Mouse (Mus musculus): Measurements from ENCODE around the gene Cldn10. TPM values are rescaled to one million over a fixed set of nuclear protein-coding genes. Genes with fewer than 3 reads are reported as not detected.

Gene Cldn10
- total RNA-seq (2014; fragmentation: Nextera tagmentation) (not detected in 2 replicates), total RNA-seq (2017) (0.16 TPM in 1 of 2 replicates, not detected in the other), polyA plus RNA-seq (2012) (not detected in 2 replicates)

- H3K9me3 ChIP-seq (replicated peaks): no peaks in the 10 kb centered on the region
- H3K27me3 ChIP-seq (ENCODE audit: insufficient read depth, low read length): no peaks in the 10 kb centered on the region
- ATAC-seq (ENCODE audit: extremely low read depth, insufficient number of reproducible peaks, low FRiP score, poor library complexity, severe bottlenecking) (no peak), DNase-seq (ENCODE audit: low spot score) (no peak)
- no peak within 1 kb of the TSS for H3K4me3 ChIP-seq (ENCODE audit: low read depth, low read length)
- peaks cover 53% of the 10 kb centered on the region for H3K4me1 ChIP-seq (ENCODE audit: insufficient read depth, low read depth, low read length)
- no peak for TF ChIP-seq GATA1 (IDR thresholded peaks at IDR 0.05; ENCODE audit: borderline replicate concordance, low read length)
- TF ChIP-seq GATA2 (IDR thresholded peaks at IDR 0.05; ENCODE audit: borderline replicate concordance, low read depth, low read length): no peak
- no peak for TF ChIP-seq POLR2AphosphoS5 (IDR thresholded peaks at IDR 0.05; ENCODE audit: insufficient replicate concordance, low read depth, low read length)
- no peak for TF ChIP-seq TAL1 (conservative IDR thresholded peaks at IDR 0.05; ENCODE audit: low read depth, low read length)
- no peak for TF ChIP-seq CTCF (IDR thresholded peaks at IDR 0.05; ENCODE audit: low read depth, low read length)
- H3K36me3 ChIP-seq (replicated peaks): peaks cover 12% of the 10 kb centered on the region
Measured at GRCm38 (mm10) chr14:118787621-118788020, at the start of gene Cldn10. Cldn10 (plus strand) TSS chr14:118787908.

GRCm38 (mm10) chr14:118741780-118742179 is 45.9 kb upstream of the Cldn10 start:
- H3K9me3 ChIP-seq (replicated peaks): no peaks in the 10 kb centered on the region
- TF ChIP-seq TAL1 (conservative IDR thresholded peaks at IDR 0.05; ENCODE audit: low read depth, low read length): no peak
- no peak for TF ChIP-seq CTCF (IDR thresholded peaks at IDR 0.05; ENCODE audit: low read depth, low read length)
- TF ChIP-seq GATA1 (IDR thresholded peaks at IDR 0.05; ENCODE audit: borderline replicate concordance, low read length): no peak
- TF ChIP-seq GATA2 (IDR thresholded peaks at IDR 0.05; ENCODE audit: borderline replicate concordance, low read depth, low read length): no peak
- TF ChIP-seq POLR2AphosphoS5 (IDR thresholded peaks at IDR 0.05; ENCODE audit: insufficient replicate concordance, low read depth, low read length): no peak
- no peak overlapping the region for H3K4me3 ChIP-seq (ENCODE audit: low read depth, low read length)
- no peak for DNase-seq (ENCODE audit: low spot score)
- peaks cover 3% of the 10 kb centered on the region; the same call in 1 of the 2 replicates for H3K4me1 ChIP-seq (ENCODE audit: insufficient read depth, low read depth, low read length)
- peaks cover 20% of the 10 kb centered on the region for H3K27me3 ChIP-seq (ENCODE audit: insufficient read depth, low read length)
- ATAC-seq (ENCODE audit: extremely low read depth, insufficient number of reproducible peaks, low FRiP score, poor library complexity, severe bottlenecking): no peak
- no peaks in the 10 kb centered on the region for H3K36me3 ChIP-seq (replicated peaks)

- TF ChIP-seq POLR2AphosphoS5 (IDR thresholded peaks at IDR 0.05; ENCODE audit: insufficient replicate concordance, low read depth, low read length) (no peak), GATA1 (IDR thresholded peaks at IDR 0.05; ENCODE audit: borderline replicate concordance, low read length) (no peak), TAL1 (conservative IDR thresholded peaks at IDR 0.05; ENCODE audit: low read depth, low read length) (no peak), CTCF (IDR thresholded peaks at IDR 0.05; ENCODE audit: low read depth, low read length) (no peak), GATA2 (IDR thresholded peaks at IDR 0.05; ENCODE audit: borderline replicate concordance, low read depth, low read length) (no peak)
- H3K4me1 ChIP-seq (ENCODE audit: insufficient read depth, low read depth, low read length): peaks cover 2% of the 10 kb centered on the region; the same call in 1 of the 2 replicates
- H3K27me3 ChIP-seq (ENCODE audit: insufficient read depth, low read length): peaks cover 14% of the 10 kb centered on the region
- H3K4me3 ChIP-seq (ENCODE audit: low read depth, low read length): no peak overlapping the region
- ATAC-seq (ENCODE audit: extremely low read depth, insufficient number of reproducible peaks, low FRiP score, poor library complexity, severe bottlenecking): no peak
- H3K9me3 ChIP-seq (replicated peaks): no peaks in the 10 kb centered on the region
- no peak for DNase-seq (ENCODE audit: low spot score)
- H3K36me3 ChIP-seq (replicated peaks): no peaks in the 10 kb centered on the region
Measured at GRCm38 (mm10) chr14:118742862-118743261, 44.8 kb upstream of the Cldn10 start.

GRCm38 (mm10) chr14:118749068-118749467 is 38.6 kb upstream of the Cldn10 start:
- Histone ChIP-seq H3K36me3 (replicated peaks) (no peaks in the 10 kb centered on the region), H3K4me1 (ENCODE audit: insufficient read depth, low read depth, low read length) (peaks cover 28% of the 10 kb centered on the region), H3K9me3 (replicated peaks) (no peaks in the 10 kb centered on the region), H3K27me3 (ENCODE audit: insufficient read depth, low read length) (peaks cover 2% of the 10 kb centered on the region; the same call in 1 of the 2 replicates), H3K4me3 (ENCODE audit: low read depth, low read length) (no peak overlapping the region)
- DNase-seq (ENCODE audit: low spot score) (no peak), ATAC-seq (ENCODE audit: extremely low read depth, insufficient number of reproducible peaks, low FRiP score, poor library complexity, severe bottlenecking) (no peak)
- no peak for TF ChIP-seq GATA1 (IDR thresholded peaks at IDR 0.05; ENCODE audit: borderline replicate concordance, low read length)
- no peak for TF ChIP-seq CTCF (IDR thresholded peaks at IDR 0.05; ENCODE audit: low read depth, low read length)
- TF ChIP-seq GATA2 (IDR thresholded peaks at IDR 0.05; ENCODE audit: borderline replicate concordance, low read depth, low read length): no peak
- TF ChIP-seq POLR2AphosphoS5 (IDR thresholded peaks at IDR 0.05; ENCODE audit: insufficient replicate concordance, low read depth, low read length): no peak
- TF ChIP-seq TAL1 (conservative IDR thresholded peaks at IDR 0.05; ENCODE audit: low read depth, low read length): no peak

GRCm38 (mm10) chr14:118749715-118750114 is 38.0 kb upstream of the Cldn10 start:
- ATAC-seq (ENCODE audit: extremely low read depth, insufficient number of reproducible peaks, low FRiP score, poor library complexity, severe bottlenecking) (no peak), DNase-seq (ENCODE audit: low spot score) (no peak)
- no peaks in the 10 kb centered on the region for H3K9me3 ChIP-seq (replicated peaks)
- H3K4me1 ChIP-seq (ENCODE audit: insufficient read depth, low read depth, low read length): peaks cover 31% of the 10 kb centered on the region
- no peaks in the 10 kb centered on the region for H3K36me3 ChIP-seq (replicated peaks)
- no peak for TF ChIP-seq GATA1 (IDR thresholded peaks at IDR 0.05; ENCODE audit: borderline replicate concordance, low read length)
- TF ChIP-seq TAL1 (conservative IDR thresholded peaks at IDR 0.05; ENCODE audit: low read depth, low read length): no peak
- no peak for TF ChIP-seq POLR2AphosphoS5 (IDR thresholded peaks at IDR 0.05; ENCODE audit: insufficient replicate concordance, low read depth, low read length)
- TF ChIP-seq GATA2 (IDR thresholded peaks at IDR 0.05; ENCODE audit: borderline replicate concordance, low read depth, low read length): no peak
- no peak for TF ChIP-seq CTCF (IDR thresholded peaks at IDR 0.05; ENCODE audit: low read depth, low read length)
- H3K27me3 ChIP-seq (ENCODE audit: insufficient read depth, low read length): peaks cover 2% of the 10 kb centered on the region; the same call in 1 of the 2 replicates
- H3K4me3 ChIP-seq (ENCODE audit: low read depth, low read length): no peak overlapping the region

GRCm38 (mm10) chr14:118750505-118751192 is 37.1 kb upstream of the Cldn10 start:
- H3K36me3 ChIP-seq (replicated peaks): no peaks in the 10 kb centered on the region
- H3K4me3 ChIP-seq (ENCODE audit: low read depth, low read length): no peak overlapping the region
- no peaks in the 10 kb centered on the region for H3K9me3 ChIP-seq (replicated peaks)
- TF ChIP-seq GATA2 (IDR thresholded peaks at IDR 0.05; ENCODE audit: borderline replicate concordance, low read depth, low read length) (no peak), TAL1 (conservative IDR thresholded peaks at IDR 0.05; ENCODE audit: low read depth, low read length) (no peak), GATA1 (IDR thresholded peaks at IDR 0.05; ENCODE audit: borderline replicate concordance, low read length) (no peak), CTCF (IDR thresholded peaks at IDR 0.05; ENCODE audit: low read depth, low read length) (no peak), POLR2AphosphoS5 (IDR thresholded peaks at IDR 0.05; ENCODE audit: insufficient replicate concordance, low read depth, low read length) (no peak)
- H3K4me1 ChIP-seq (ENCODE audit: insufficient read depth, low read depth, low read length): peaks cover 36% of the 10 kb centered on the region
- no peaks in the 10 kb centered on the region for H3K27me3 ChIP-seq (ENCODE audit: insufficient read depth, low read length)
- ATAC-seq (ENCODE audit: extremely low read depth, insufficient number of reproducible peaks, low FRiP score, poor library complexity, severe bottlenecking) (peak; percentile 84), DNase-seq (ENCODE audit: low spot score) (peak; percentile 41)
